Mouse (Mus musculus) ES-Bruce4 (cell line): ENCODE measurements around the gene Gm4981. TPM values are rescaled to one million over a fixed set of nuclear protein-coding genes. Genes with fewer than 3 reads are reported as not detected.
"Not testable (repeated sequence)": the region's sequence is repeated elsewhere in the genome, so short reads cannot be mapped to it uniquely, and the experiment has no call there.

Source experiments
- H3K27ac ChIP-seq: 2 replicates; pipeline ENCODE4 v1.5.1; 2012; ENCODE audit warnings: low read length, inconsistent platforms; ENCODE audit not compliant: insufficient read depth
- H3K27me3 ChIP-seq: 2 replicates; pipeline ENCODE4 v1.6.1; 2012; ENCODE audit warnings: mild to moderate bottlenecking, low read length, inconsistent platforms; ENCODE audit not compliant: control insufficient read depth, poor library complexity, insufficient read depth, severe bottlenecking
- H3K36me3 ChIP-seq: 2 replicates; pipeline ENCODE4 v1.6.1; 2012; ENCODE audit warnings: inconsistent platforms, mild to moderate bottlenecking, low read length, moderate library complexity; ENCODE audit not compliant: control insufficient read depth, poor library complexity, insufficient read depth, severe bottlenecking
- H3K4me1 ChIP-seq: one replicate; pipeline ENCODE4 v1.8.1; 2011; ENCODE audit warnings: low read length; ENCODE audit not compliant: control insufficient read depth, insufficient read depth
- H3K4me3 ChIP-seq: 2 replicates; pipeline ENCODE4 v1.5.1; 2011; ENCODE audit warnings: low read depth, mild to moderate bottlenecking, low read length
- H3K9ac ChIP-seq: 2 replicates; pipeline ENCODE4 v1.6.1; 2012; ENCODE audit warnings: low read depth, mild to moderate bottlenecking, inconsistent platforms; ENCODE audit not compliant: poor library complexity, severe bottlenecking
- H3K9me3 ChIP-seq: replicated peaks from 2 replicates; pipeline ENCODE4 v1.6.1; 2012; ENCODE audit warnings: mild to moderate bottlenecking, low read length, inconsistent platforms; ENCODE audit not compliant: control insufficient read depth, poor library complexity, insufficient read depth, severe bottlenecking
- CTCF ChIP-seq: IDR thresholded peaks from one replicate; pipeline ENCODE4 v1.8.1; 2011; ENCODE audit warnings: low read depth, low read length
- POLR2A ChIP-seq: IDR thresholded peaks from one replicate; pipeline ENCODE4 v1.8.1; 2011; ENCODE audit warnings: low read length; ENCODE audit not compliant: insufficient read depth
- polyA plus RNA-seq: library from polyadenylated mRNA; stranded (reverse); fragments of >200 nt; gene quantifications from 2 replicates; pipeline ENCODE4 v1.2.4, GENCODE M21; 2011; ENCODE audit warnings: low read depth; ENCODE audit not compliant: missing spikeins, insufficient read depth, insufficient read length

Gene Gm4981
- polyA plus RNA-seq, 1 experiment, result not detected

DNA sequence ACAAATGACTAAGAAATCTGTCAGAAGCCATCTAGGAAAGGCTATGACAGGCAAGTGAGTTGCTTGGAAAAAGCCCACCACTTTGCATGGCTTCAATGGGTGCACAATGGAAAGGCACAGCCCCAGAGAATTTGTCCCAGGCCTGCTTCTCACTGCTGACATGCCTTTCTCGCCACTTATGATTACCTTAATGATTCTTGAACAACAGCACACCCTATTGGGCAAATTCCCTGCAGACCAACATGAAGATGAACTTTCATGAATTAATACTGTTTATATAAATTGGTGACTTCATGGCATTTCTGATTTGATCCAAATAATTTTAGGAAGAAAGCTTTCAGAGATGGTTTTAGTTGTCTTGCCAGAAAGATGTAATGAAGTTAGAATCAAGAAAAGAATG lies 13.0 kb upstream of the Gm4981 start:
- Histone ChIP-seq H3K36me3 (no peaks in the 10 kb centered on the region), H3K9me3 (no peaks in the 10 kb centered on the region), H3K4me3 (no peak overlapping the region), H3K27ac (no peak overlapping the region), H3K9ac (no peak overlapping the region), H3K27me3 (no peaks in the 10 kb centered on the region), H3K4me1 (no peaks in the 10 kb centered on the region)
- no peak for TF ChIP-seq POLR2A
- TF ChIP-seq CTCF, result peak; percentile 4

GRCm38 (mm10) chr10:58238984-58239740 lies 2.7 kb upstream of the Gm4981 start:
- not testable (repeated sequence) for H3K36me3 ChIP-seq, H3K27me3 ChIP-seq, H3K9ac ChIP-seq, H3K4me1 ChIP-seq, H3K4me3 ChIP-seq, H3K9me3 ChIP-seq, H3K27ac ChIP-seq

- H3K9me3 ChIP-seq, H3K4me1 ChIP-seq, H3K4me3 ChIP-seq, H3K36me3 ChIP-seq, H3K9ac ChIP-seq, H3K27ac ChIP-seq, H3K27me3 ChIP-seq: not testable (repeated sequence)
Measured at GRCm38 (mm10) chr10:58234985-58235384, 1.5 kb downstream of the Gm4981 start.

- not testable (repeated sequence) for H3K27ac ChIP-seq, H3K9ac ChIP-seq, H3K4me3 ChIP-seq, H3K27me3 ChIP-seq, H3K9me3 ChIP-seq, H3K4me1 ChIP-seq, H3K36me3 ChIP-seq
Measured at GRCm38 (mm10) chr10:58233740-58234121, 2.8 kb downstream of the Gm4981 start.

GRCm38 (mm10) chr10:58233054-58233739 lies 3.3 kb downstream of the Gm4981 start:
- H3K4me3 ChIP-seq, H3K27ac ChIP-seq, H3K9me3 ChIP-seq, H3K36me3 ChIP-seq, H3K27me3 ChIP-seq, H3K9ac ChIP-seq, H3K4me1 ChIP-seq: not testable (repeated sequence)

DNA sequence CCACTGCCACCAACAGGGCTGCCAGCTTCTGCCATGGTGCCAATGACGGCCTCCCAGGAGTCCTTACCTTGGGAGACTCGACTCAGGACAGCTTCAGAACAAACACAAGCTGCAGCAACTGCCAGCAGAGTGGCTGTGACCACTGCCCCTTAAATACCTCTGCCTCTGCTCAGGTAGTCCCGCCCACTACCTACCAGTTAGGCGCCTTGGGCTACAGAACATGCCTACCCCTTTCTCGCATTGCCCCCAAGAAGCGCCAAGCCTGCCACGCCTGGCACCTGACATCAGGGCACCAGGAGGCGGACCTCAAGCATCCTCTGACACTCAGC lies 3.9 kb downstream of the Gm4981 start, which contains the start of gene Duxf3:
Duxf3 (minus strand) TSS at position 35 of the 329 bp plus-strand sequence.
- H3K27ac ChIP-seq, H3K27me3 ChIP-seq, H3K9ac ChIP-seq, H3K4me3 ChIP-seq, H3K9me3 ChIP-seq, H3K4me1 ChIP-seq, H3K36me3 ChIP-seq: not testable (repeated sequence)

- H3K9me3 ChIP-seq, H3K4me3 ChIP-seq, H3K36me3 ChIP-seq, H3K9ac ChIP-seq, H3K4me1 ChIP-seq, H3K27ac ChIP-seq, H3K27me3 ChIP-seq: not testable (repeated sequence)
Measured at GRCm38 (mm10) chr10:58231779-58232640, 4.5 kb downstream of the Gm4981 start.

- not testable (repeated sequence) for H3K9me3 ChIP-seq, H3K27me3 ChIP-seq, H3K4me3 ChIP-seq, H3K4me1 ChIP-seq, H3K36me3 ChIP-seq, H3K9ac ChIP-seq, H3K27ac ChIP-seq
Measured at GRCm38 (mm10) chr10:58231088-58231487, 5.4 kb downstream of the Gm4981 start.

DNA sequence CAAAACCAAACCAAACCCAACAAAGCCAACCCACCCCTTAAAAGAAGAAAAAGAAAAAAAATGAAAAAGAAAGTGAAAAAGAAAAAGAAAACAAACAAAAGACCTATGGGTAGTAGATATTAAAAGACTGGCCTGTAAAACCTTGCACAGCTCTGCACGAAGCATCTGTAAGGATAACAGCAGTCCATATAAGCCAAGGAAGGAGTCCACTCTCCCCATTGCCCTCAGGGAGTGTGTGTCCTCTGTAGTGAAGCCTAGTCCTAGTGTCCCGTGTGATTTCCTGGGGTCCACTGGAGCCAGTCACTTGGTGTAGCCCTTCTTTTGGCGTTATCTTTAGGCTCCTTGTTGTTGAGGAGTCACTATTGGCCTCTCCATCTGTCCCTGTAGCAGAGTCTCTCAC lies 6.5 kb downstream of the Gm4981 start:
- H3K27me3 ChIP-seq, H3K4me1 ChIP-seq, H3K9me3 ChIP-seq, H3K27ac ChIP-seq, H3K4me3 ChIP-seq, H3K9ac ChIP-seq, H3K36me3 ChIP-seq: not testable (repeated sequence)
